Mouse (Mus musculus): ENCODE results near the gene Tmem267. TPM values are rescaled to one million over a fixed set of nuclear protein-coding genes. Genes with fewer than 3 reads are reported as not detected.
"Not testable (repeated sequence)": the region's sequence is repeated elsewhere in the genome, so short reads cannot be mapped to it uniquely, and the experiment has no call there.

Tmem267 gene
- 10 to 100 TPM; 22.5 to 24.2 TPM for total RNA-seq (2021)
- long read RNA-seq, experiment 1, partial matches to known transcripts: 0 of 4 reads
- long read RNA-seq, experiment 1, other reads (novel, unspliced or antisense): 3 of 4 reads
- long read RNA-seq, experiment 2, partial matches to known transcripts: 0 of 3 reads
- long read RNA-seq, experiment 2, other reads (novel, unspliced or antisense): 3 of 3 reads

DNA sequence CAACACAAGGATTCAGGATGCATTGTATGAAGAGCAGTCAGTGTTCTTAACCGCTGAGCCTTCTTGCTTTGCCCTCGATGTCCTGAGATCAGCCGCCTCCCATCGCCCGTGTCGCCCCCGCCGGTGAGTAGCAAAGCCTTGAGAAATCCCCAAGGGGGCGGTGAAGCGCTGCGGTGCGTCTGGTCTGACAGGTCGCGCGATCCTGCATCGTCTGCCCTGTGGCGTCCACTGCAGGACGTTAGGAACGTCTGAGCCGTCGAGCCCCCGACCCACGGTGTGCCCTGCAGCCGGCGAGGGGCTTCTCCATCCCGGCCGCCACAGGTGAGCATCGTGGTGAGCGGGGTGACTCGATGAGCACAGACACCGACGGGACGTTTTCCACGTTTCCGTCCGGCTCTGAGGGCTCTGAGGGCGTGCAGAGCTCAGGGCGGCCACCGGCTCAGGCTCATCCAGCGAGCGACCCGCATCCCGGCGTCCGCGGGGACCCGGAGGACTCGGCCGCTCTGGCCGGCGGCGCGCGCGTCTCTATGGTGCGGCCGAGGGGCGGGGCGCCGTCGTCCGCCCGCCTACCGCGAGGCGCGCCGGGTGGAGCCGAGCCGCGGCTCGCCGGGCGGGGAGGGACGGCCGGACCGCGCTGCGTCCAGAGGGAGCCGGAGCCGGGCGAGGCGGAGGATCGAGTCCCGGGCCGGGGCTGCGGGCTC is at the start of gene Tmem267, which contains the start of gene 3110070M22Rik:
TSS of gene Tmem267 (plus strand) at position 160 of the 701 bp plus-strand sequence.
TSS of gene 3110070M22Rik (minus strand) at position 504 of the 701 bp plus-strand sequence.
- H3K4me3 ChIP-seq: no peak within 1 kb of the TSS
- peak; percentile 89 to 91 for DNase-seq (ENCODE audit: extremely low spot score in 1 of 2, low spot score in 2 of 2)
- H3K27ac ChIP-seq: peak within 1 kb of the TSS; percentile 93
- TF ChIP-seq CTCF (IDR thresholded peaks at IDR 0.05): peak; percentile 42
- intact Hi-C loops (cut with DNase I): no loop called here

DNA sequence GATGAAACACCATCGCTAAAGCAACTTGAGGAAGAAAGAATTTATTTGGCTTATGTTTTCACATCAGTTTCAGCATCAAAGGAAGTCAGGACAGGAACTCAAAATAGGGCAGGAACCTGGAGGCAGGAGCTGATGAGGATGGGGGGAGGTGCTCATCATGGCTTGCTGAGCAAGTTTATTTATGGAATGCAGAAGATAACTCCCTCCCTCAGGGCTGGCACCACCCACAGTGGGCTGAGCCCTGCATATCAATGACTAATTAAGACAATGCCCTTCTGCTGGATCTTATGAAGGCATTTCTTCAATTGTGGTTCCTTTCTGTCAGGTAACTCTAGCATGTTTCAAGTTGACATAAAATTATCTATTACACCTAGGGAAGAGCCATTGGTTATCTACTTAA is 45.6 kb upstream of the Tmem267 start:
- TF ChIP-seq CTCF (IDR thresholded peaks at IDR 0.05): no peak
- Histone ChIP-seq H3K27ac (no peak overlapping the region), H3K4me3 (no peak overlapping the region)
- intact Hi-C loops (cut with DNase I): no loop called here
- DNase-seq (ENCODE audit: extremely low spot score in 1 of 2, low spot score in 2 of 2): no peak

DNA sequence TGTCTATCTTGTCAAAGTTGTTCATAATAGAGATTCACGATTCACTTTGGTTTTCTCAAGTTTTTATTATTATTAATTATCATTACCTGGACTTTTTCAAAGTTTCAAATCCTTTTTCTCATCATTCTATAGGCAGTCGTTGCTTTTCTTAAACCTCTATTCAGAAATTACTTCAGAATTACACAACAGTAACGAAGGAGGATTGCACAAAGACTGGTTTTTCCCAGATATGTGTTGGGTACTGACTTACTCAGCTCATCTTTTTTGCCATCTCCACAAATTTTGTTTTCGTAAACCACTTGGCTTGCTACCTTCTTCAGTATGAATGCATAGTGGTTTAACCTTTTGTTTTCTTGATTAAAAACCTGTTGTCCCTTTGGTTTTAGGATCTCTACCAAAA is 34.3 kb upstream of the Tmem267 start:
- Histone ChIP-seq H3K4me3 (no peak overlapping the region), H3K27ac (no peak overlapping the region)
- intact Hi-C loops (cut with DNase I): no loop called here
- DNase-seq (ENCODE audit: extremely low spot score in 1 of 2, low spot score in 2 of 2): no peak
- TF ChIP-seq CTCF (IDR thresholded peaks at IDR 0.05): no peak

DNA sequence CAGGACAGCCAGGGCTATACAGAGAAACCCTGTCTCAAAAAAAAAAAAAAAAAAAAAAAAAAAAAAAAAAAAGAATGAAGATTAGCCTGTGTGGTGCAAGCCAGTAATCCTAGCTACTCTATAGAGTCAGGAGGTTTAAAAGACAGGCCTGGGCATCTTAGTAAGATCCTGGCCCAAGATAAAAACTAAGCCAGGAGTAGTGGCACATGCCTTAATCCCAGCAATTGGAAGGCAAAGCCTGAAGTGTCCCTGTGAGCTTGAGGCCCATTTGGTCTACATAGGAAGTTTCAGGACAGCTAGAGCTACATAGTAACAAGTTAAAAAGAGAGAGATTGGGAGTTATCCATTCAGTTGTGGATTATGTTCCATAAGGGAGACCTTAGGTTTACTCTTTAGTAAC is 32.8 kb upstream of the Tmem267 start:
- no peak overlapping the region for H3K27ac ChIP-seq
- H3K4me3 ChIP-seq: no peak overlapping the region
- TF ChIP-seq CTCF (IDR thresholded peaks at IDR 0.05): no peak
- intact Hi-C loops (cut with DNase I): no loop called here
- no peak for DNase-seq (ENCODE audit: extremely low spot score in 1 of 2, low spot score in 2 of 2)

DNA sequence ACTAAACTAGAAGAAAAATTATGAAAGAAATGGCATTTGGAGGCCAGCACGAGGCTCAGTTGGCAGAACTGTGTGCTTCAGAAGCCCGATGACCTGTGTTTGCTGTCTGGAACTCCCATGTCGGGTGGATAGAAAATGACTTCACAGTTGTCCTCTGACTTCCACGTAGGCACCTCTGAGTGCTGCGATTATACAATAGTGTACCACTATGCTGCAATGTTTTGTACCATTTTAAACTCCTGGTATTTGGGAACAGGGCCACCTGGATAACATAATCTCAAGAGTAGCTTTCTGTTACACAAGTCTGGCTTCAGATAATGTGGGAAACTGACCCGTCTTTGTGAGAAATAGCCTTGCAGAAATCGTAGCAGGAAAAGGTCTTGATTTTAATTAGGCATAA is 31.5 kb upstream of the Tmem267 start:
- intact Hi-C loops (cut with DNase I): no loop called here
- H3K27ac ChIP-seq: no peak overlapping the region
- H3K4me3 ChIP-seq: no peak overlapping the region
- DNase-seq (ENCODE audit: extremely low spot score in 1 of 2, low spot score in 2 of 2): no peak
- no peak for TF ChIP-seq CTCF (IDR thresholded peaks at IDR 0.05)

DNA sequence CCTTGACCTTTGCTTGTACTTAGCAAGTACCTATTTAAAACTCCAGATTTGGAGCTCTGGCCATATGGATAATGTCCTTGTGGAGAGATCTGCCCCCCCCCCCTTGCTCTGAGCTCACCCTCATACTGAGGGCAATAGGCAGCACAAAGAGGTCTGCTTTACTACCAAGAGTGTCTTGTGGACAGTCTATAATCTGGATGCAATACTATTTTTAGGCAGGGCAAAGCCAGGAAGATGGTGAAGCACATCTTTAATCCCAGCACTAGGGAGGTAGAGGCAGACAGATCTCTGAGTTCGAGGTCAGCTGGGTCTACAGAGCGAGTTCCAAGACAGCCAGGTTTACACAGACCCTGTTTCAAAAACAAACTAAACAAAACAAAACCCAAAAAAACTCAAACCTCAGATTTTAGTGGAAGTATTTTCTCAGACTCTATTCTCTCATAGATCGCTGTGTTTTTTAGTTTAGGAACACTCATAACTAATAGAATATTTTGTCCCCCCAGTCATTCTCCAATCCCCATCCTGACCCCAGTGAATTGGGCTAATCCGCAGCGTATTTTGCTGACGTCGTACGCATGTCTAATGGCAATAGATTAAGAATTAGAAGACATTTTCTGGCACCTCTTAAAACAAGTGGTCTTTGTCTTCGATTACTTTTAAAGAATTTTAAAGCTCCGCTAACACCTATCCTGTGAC is 25.8 kb upstream of the Tmem267 start:
- Histone ChIP-seq H3K4me3 (peak overlapping the region; percentile 69), H3K27ac (peak overlapping the region; percentile 93)
- TF ChIP-seq CTCF (IDR thresholded peaks at IDR 0.05): no peak
- no peak for DNase-seq (ENCODE audit: extremely low spot score in 1 of 2, low spot score in 2 of 2)
- intact Hi-C loops (cut with DNase I): loop anchor here (2.0 kb wide), 1 partner anchor 33 kb away; the partner anchor contains the start of gene Paip1

DNA sequence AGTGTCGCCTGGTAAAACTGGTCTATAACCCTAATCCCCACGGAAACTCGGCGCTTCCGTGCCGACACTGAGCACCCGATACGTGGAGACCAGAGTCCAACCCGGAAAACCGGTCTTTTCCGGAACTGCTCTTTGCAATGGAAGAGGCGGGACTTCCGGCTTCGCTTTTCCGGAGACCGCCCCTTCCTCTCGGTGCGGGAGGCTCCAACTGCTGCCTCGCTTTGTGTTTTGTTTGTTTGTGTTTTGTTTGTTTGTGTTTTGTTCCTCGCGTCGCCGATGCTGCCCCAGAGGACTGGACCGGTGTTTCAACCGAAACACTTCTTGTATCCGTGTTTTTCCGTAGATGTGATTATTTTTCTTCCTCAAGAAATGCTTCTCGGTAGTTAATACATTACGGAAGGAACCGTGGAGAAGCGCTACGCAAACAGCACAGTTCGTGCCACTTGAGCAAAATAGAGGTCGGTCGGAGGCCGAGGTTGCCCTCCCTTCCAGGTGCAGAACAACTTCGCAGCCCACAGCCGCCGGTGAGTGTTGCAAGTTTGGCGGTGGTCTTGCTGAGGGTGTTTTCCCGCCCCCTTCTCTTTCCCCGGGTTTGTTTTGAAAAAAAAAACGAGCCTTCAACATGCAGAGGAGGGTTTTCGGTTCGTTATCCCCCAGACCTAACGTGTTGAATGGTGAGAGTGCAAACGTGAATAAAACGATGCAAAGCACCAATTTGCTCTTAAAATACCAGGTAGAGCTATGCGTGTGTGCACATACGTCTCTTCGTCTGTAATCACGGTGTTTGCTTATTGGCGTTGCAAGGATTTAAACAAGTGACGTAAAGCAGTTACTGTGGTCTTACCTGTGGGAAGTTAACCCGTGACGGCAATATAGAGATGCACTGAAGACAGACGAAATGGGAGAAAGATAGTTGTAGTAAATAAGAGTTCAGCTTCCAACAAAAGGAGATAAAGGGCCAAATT is 25.0 kb upstream of the Tmem267 start, which contains the start of gene 4833420G17Rik:
TSS of gene 4833420G17Rik (plus strand) at position 173 of the 965 bp plus-strand sequence.
- peak within 1 kb of the TSS; percentile 69 for H3K4me3 ChIP-seq
- intact Hi-C loops (cut with DNase I): loop anchor here (2.0 kb wide), 1 partner anchor 34 kb away; the partner anchor contains the start of gene Paip1
- TF ChIP-seq CTCF (IDR thresholded peaks at IDR 0.05): no peak; the same call in 1 of the 2 replicates
- H3K27ac ChIP-seq: peak within 1 kb of the TSS; percentile 93
- peak; percentile 85 to 86 for DNase-seq (ENCODE audit: extremely low spot score in 1 of 2, low spot score in 2 of 2)

DNA sequence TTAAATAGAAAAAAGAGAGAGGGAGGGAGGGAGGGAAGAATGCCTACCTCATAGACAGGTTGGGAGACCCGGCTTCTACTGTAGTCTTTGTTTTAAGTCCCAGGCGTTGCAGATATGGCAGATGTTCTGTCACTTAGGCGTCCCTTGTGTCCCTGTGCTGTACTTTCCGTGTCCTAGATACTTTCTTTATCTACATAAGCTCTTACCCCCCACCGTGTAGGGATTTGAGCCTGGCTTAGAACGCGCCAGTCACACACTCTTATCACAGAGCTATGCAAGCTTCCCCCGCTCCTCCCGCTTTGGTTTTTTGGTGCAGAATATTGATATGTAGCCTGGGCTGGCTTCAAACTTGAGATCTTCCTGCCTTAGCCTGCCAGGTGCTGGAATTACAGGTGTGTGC is 11.2 kb upstream of the Tmem267 start:
- DNase-seq (ENCODE audit: extremely low spot score in 1 of 2, low spot score in 2 of 2): no peak
- no peak overlapping the region for H3K4me3 ChIP-seq
- intact Hi-C loops (cut with DNase I): no loop called here
- no peak for TF ChIP-seq CTCF (IDR thresholded peaks at IDR 0.05)
- no peak overlapping the region for H3K27ac ChIP-seq

DNA sequence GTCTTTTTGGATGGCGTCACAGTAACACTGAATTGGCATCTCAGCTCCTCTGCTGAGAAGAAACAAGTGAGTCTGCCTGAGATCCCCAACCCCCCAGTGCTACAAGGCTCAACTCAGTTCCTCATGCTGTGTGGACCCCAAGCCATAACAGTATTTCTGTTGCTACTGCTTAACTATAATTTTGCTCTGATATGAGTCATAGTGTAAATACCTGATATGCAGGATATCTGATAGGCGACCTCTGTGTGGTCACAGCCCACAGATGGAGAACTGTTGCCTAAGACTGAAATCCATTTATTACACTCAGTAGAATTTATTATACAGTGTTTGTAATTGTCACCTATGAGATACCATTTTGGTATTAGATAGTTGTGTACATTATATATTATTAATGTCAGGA is 10.1 kb upstream of the Tmem267 start:
- no peak overlapping the region for H3K27ac ChIP-seq

DNA sequence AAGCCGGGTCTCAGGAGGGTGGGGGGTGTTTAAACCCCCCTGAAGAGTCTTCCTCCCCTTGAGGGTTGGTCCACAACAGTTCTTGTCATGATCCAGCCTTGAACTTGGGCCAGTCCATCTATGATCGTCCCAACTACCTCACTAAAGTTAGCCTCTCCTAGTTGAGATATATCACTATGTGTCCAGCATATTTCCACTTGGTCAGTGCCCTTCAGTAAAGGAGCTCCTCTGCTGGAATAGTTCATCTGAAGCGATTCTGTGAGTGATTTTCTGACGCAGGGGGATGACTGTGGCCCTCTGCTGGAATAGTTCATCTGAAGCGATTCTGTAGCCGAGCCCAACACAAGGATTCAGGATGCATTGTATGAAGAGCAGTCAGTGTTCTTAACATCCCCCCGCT is 485 bp upstream of the Tmem267 start:
- Histone ChIP-seq H3K27ac (peak overlapping the region; percentile 93; the same call in 1 of the 2 replicates), H3K4me3 (no peak overlapping the region)
- DNase-seq (ENCODE audit: extremely low spot score in 1 of 2, low spot score in 2 of 2): no peak
- no peak for TF ChIP-seq CTCF (IDR thresholded peaks at IDR 0.05)
- intact Hi-C loops (cut with DNase I): no loop called here

More for the DNA sequence above, 10.1 kb upstream of the Tmem267 start:
- intact Hi-C loops (cut with DNase I): no loop called here
- H3K4me3 ChIP-seq: no peak overlapping the region
- TF ChIP-seq CTCF (IDR thresholded peaks at IDR 0.05): no peak
- no peak for DNase-seq (ENCODE audit: extremely low spot score in 1 of 2, low spot score in 2 of 2)

DNA sequence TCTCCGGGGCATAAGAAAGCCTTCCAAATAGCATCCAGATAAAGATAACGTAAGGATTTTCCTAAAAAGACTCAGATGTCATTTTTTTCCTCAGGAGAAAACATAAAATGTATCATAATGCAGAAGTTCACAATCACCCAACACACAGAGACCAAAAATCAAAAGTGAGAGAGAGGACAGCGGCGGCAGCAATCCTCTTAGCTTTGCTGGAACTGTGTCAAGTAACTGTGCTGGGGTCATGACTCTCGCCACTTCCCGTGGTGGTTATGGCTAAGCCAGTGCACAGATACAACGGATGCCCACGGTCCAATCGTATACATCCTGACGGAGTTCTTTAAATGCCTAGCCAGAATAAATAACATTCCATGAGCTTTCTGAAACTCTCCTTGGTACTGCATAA is 4.2 kb downstream of the Tmem267 start:
- H3K4me3 ChIP-seq; H3K27ac ChIP-seq; DNase-seq (ENCODE audit: extremely low spot score in 1 of 2, low spot score in 2 of 2); intact Hi-C loops (cut with DNase I): not testable (repeated sequence)

DNA sequence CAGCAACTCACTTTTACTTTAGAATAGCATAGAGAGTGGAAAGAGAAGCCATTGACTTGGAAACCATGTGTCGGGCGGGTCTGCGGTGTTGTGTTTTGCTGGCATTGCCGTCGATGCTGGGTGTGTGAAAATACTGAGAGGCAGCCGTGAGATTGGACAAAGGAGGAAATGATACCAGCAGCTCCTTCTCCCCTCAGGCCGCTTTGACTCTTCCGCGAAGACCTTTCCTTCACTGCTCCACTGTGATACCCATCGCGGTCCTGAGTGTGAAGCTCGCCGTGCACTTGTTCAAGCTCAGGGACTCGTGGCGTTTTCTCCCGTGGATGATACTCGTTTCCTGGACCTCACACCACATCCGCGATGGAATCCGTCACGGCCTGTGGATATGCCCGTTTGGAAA is 7.1 kb downstream of the Tmem267 start:
- H3K4me3 ChIP-seq; DNase-seq (ENCODE audit: extremely low spot score in 1 of 2, low spot score in 2 of 2); intact Hi-C loops (cut with DNase I); H3K27ac ChIP-seq: not testable (repeated sequence)

DNA sequence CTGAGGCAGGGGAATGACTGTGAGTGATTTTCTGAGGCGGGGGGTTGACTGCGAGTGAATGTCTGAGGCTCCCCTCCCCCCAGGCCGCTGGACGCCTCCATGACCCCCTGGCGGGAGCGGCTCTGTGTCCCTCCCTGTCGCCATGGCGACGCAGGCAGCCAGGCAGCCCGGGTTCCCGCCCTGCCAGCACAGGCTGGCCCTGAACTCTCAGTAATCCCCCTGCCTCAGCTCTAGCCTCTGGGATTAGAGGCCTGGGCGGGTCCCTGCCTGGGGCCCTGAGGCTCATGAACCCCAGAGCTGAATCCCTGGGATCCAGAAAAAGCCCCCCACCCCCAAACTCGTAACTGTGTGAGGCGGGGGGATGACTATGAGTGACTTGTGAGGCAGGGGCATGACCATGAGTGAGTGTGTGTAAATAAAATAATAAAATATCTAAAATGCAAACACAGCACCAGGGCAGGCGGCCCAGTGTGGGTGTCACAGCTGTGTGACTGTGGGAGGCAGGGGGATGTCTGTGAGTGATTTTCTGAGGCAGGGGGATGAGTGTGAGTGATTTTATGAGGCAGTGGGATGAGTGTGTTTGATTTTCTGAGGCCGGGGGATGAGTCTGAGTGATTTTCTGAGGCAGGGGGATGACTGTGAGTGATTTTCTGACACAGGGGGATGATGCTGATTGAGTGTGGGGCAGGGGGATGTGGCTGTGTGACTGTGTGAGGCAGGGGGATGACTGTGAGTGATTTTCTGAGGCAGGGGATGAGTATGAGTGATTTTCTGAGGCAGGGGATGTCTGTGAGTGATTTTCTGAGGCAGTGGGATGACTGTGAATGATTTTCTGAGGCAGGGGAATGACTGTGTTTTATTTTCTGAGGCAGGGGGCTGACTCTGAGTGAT is 108.7 kb downstream of the Tmem267 start:
- peak in 1 of 2 experiments; percentile 17 for DNase-seq (ENCODE audit: extremely low spot score in 1 of 2, low spot score in 2 of 2)
- H3K27ac ChIP-seq; intact Hi-C loops (cut with DNase I); H3K4me3 ChIP-seq: not testable (repeated sequence)

DNA sequence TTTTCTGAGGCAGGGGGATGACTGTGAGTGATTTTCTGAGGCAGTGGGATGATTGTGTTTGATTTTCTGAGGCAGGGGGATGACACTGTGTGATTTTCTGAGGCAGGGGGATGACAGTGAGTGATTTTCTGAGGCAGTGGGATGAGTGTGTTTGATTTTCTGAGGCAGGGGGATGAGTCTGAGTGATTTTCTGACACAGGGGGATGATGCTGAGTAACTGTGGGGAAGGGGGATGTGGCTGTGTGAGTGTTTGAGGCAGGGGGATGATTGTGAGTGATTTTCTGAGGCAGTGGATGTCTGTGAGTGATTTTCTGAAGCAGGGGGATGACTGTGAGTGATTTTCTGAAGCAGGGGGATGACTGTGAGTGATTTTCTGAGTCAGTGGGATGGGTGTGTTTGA is 110.6 kb downstream of the Tmem267 start:
- H3K4me3 ChIP-seq; intact Hi-C loops (cut with DNase I); DNase-seq (ENCODE audit: extremely low spot score in 1 of 2, low spot score in 2 of 2); H3K27ac ChIP-seq: not testable (repeated sequence)

DNA sequence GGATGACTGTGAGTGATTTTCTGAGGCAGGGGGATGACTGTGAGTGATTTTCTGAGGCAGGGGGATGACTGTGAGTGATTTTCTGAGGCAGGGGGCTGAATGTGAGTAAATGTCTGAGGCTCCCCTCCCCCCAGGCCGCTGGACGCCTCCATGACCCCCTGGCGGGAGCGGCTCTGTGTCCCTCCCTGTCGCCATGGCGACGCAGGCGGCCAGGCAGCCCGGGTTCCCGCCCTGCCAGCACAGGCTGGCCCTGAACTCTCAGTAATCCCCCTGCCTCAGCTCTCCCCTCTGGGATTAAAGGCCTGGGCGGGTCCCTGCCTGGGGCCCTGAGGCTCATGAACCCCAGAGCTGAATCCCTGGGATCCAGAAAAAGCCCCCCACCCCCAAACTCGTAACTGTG is 111.2 kb downstream of the Tmem267 start:
- H3K27ac ChIP-seq; H3K4me3 ChIP-seq; intact Hi-C loops (cut with DNase I): not testable (repeated sequence)
- DNase-seq (ENCODE audit: extremely low spot score in 1 of 2, low spot score in 2 of 2): peak; percentile 20 to 44
